Mouse (Mus musculus): ENCODE results near the gene Rasal1. TPM values are rescaled to one million over a fixed set of nuclear protein-coding genes. Genes with fewer than 3 reads are reported as not detected.

Gene Rasal1
- polyA plus RNA-seq, 1 experiment from 2014 or later: 0.15 TPM

DNA sequence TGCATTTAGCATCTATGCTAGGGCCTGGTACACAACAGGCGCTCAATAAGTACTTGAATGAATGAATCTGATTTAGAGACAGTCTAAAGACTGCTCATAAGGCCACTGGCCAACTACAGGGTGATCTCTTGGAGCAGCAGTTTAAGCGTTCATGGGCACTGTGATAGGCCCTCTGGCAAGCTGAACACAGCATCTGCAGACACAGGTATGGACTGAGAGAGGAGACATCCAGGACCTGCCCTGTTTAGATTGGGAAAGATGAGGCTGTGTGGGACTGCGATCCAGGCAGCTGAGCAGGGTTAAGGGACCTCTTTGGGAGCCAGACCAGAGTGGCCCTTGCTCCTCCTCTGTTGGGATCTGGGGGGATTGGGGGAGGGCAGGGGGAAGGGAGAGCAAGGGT lies 63.2 kb downstream of the Rasal1 start, which contains the start of gene Dtx1:
TSS of gene Dtx1 (minus strand) at position 101 of the 400 bp plus-strand sequence.
- TF ChIP-seq CTCF (IDR thresholded peaks at IDR 0.05): no peak
- CTCF ChIA-PET: no interaction called here
- in situ Hi-C loops (cut with MboI; ENCODE audit: low pct_unique_long_range_greater_than_20kb): no loop called here

DNA sequence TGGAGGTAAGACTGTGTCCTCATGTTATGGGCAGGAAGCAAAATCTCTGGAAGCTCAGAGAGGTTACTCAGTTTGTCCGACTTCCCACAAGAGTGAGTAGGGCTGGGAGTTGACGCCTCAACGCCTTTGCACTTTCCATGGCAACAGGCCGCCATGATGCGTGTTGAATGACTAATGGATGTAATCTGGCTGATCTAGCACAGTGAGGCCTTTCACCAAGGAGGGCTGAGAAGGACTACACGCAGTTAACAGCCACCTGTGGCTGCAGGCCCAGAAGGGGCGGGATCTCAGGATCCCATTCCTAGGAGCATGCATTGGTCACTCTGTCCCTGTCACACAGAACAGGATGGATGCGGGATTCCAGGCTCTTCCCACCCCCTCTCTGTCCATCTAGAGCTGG lies 64.1 kb downstream of the Rasal1 start:
- in situ Hi-C loops (cut with MboI; ENCODE audit: low pct_unique_long_range_greater_than_20kb): no loop called here
- TF ChIP-seq CTCF (IDR thresholded peaks at IDR 0.05): no peak
- peaks cover 22% of the 10 kb centered on the region for H3K27me3 ChIP-seq
- ChIA-PET CTCF (no interaction called here), POLR2A (no interaction called here)
- DNase-seq (ENCODE audit: low read depth, low spot score): no peak
- ATAC-seq: no peak

More for the DNA sequence above, 63.2 kb downstream of the Rasal1 start, which contains the start of gene Dtx1:
- peaks cover 22% of the 10 kb centered on the region for H3K27me3 ChIP-seq
- no peak for ATAC-seq
- POLR2A ChIA-PET: no interaction called here
- no peak for DNase-seq (ENCODE audit: low read depth, low spot score)

DNA sequence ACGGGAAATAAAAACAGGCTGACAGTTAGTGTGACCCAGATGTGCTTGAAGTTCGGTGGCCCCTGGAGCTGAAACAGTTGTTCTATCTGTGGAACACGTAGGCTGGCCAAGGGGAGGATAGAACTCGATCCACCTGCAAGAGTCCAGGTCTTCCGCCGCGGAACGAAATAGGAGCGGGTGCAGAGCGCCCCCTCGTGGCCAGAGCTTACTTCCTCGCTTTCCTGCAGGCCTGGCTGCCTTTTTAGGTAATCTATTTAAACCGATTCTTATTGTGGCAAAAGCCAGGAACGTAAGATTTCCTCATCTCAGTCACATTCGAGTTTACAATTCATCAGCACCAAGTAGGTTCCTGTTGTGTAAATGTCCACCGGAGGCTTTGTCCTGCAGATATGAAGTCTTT lies 65.7 kb downstream of the Rasal1 start:
- POLR2A ChIA-PET: no interaction called here
- H3K27me3 ChIP-seq: peaks cover 22% of the 10 kb centered on the region
- ATAC-seq (no peak), DNase-seq (ENCODE audit: low read depth, low spot score) (no peak)
- in situ Hi-C loops (cut with MboI; ENCODE audit: low pct_unique_long_range_greater_than_20kb): no loop called here
- no peak for TF ChIP-seq CTCF (IDR thresholded peaks at IDR 0.05)
- CTCF ChIA-PET: interaction anchor here (0.9 to 1.5 kb wide), 6 partner anchors 9 to 96 kb away, joined by 3 to 6 read pairs (median 4); no protein-coding TSS in a partner anchor

DNA sequence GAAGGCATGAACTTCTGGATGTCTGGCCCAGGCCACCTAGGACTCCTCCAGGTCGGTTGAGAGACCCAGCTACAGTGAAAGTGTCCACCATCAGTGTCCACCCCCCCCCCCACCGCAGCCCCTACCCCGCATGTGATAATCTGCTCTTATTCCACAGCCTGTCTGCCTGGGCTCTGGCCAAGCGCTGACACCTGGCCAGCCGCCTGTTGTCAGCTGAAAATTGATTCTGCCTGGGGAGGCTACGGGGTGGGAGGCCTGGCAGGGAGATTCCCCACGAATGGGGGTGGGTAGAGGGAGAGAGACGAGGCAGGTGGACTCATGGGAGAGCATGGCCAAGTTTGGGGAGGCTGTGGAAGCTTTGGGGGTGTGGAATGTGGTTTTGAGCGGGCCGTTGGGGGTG lies 68.5 kb downstream of the Rasal1 start:
- H3K27me3 ChIP-seq: no peaks in the 10 kb centered on the region
- DNase-seq (ENCODE audit: low read depth, low spot score): no peak
- POLR2A ChIA-PET: no interaction called here
- TF ChIP-seq CTCF (IDR thresholded peaks at IDR 0.05): no peak
- no peak for ATAC-seq
- in situ Hi-C loops (cut with MboI; ENCODE audit: low pct_unique_long_range_greater_than_20kb): no loop called here
- CTCF ChIA-PET: interaction anchor here (1.0 kb wide), 1 partner anchor 21 kb away, joined by 3 read pairs; no protein-coding TSS in a partner anchor

DNA sequence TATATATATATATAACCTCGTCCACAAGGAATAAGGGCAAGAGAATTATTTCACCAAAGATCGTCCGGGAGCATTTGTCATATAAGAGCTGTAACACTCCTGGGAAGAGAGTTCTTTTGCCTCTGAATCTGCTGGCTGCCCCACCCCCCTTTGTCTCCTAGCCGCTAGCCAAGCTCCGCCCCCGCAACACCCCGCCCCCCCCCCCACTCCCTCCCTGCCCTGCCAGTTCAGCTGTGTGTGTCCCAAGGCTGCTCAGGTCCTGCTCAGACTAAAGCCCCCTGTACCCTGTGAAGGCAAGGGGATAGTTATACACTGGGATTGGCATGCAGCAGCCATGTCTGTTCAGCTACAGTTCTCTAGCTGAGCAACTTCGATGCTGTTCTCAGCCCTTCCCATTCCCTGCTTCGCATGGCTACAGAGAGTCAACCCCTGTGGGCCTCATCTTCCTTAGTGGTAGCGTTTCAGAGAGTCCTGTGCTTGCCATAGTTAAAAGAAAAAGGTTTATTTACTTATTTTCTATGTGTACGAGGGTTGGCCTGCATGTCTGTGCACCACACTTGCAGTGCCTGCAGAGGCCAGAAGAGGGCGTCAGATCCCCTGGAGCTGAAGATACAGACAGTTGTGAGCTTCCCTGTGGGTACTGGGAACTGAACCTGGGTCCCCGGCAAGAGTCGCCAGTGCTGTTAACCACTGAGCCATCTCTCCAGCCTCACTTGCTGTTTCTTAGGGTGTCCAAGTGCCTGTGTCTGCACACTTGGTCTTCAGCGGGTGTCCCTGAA lies 70.2 kb downstream of the Rasal1 start:
- in situ Hi-C loops (cut with MboI; ENCODE audit: low pct_unique_long_range_greater_than_20kb): no loop called here
- ATAC-seq (no peak), DNase-seq (ENCODE audit: low read depth, low spot score) (no peak)
- CTCF ChIA-PET: no interaction called here
- POLR2A ChIA-PET: no interaction called here
- H3K27me3 ChIP-seq: no peaks in the 10 kb centered on the region
- TF ChIP-seq CTCF (IDR thresholded peaks at IDR 0.05): no peak

DNA sequence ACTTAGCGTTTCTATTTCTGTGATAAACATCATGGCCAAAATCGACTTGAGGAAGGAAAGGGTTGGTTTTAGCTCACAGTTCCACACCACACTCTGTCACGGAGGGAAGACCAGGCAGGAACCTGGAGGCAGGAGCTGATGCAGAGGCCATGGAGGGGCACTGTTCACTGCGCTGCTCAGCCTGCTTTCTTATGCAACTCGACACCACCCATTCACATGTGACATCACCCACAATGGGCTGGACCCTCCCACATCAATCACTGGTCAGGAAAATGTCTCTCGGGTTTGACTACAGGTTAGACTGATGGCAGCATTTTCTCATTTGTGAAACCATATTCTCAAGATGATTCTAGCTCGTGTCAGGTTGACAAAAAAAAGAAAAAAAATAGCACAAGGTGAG lies 72.4 kb downstream of the Rasal1 start:
- DNase-seq (ENCODE audit: low read depth, low spot score) (no peak), ATAC-seq (no peak)
- in situ Hi-C loops (cut with MboI; ENCODE audit: low pct_unique_long_range_greater_than_20kb): no loop called here
- H3K27me3 ChIP-seq: no peaks in the 10 kb centered on the region
- POLR2A ChIA-PET: no interaction called here
- CTCF ChIA-PET: no interaction called here
- no peak for TF ChIP-seq CTCF (IDR thresholded peaks at IDR 0.05)

DNA sequence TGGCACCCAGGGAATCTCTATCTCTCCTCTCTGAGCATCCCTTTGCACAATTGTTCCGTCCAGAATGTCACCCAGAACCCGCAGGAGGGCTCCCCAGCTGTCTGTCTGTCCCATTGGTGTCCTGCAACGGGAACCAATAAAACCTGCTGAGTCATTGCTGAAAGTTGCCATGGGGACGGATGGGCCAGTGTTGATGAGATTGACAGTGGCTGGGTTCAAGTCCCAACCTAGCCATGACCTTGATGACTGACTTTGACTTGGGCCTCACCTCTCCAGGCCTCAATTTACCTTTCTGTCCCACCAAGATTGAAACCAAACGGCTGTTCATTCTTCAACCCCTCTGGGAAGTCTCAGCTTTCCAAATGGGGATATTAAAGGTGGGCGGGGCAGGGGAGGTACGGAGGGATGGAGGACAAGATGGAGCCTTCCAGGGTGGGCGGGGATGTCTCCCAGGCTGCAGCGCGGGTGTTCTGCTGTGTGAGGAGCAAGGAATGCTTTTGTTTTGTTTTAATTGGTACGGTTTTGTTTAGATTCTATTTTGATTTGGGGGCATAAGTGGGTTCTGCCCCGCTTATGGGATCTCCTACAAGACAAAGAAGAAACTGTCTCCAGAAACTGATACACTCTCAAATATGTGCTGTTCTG lies 77.3 kb downstream of the Rasal1 start:
- no peak for TF ChIP-seq CTCF (IDR thresholded peaks at IDR 0.05)
- ChIA-PET POLR2A (no interaction called here), CTCF (no interaction called here)
- H3K27me3 ChIP-seq: no peaks in the 10 kb centered on the region
- ATAC-seq (no peak), DNase-seq (ENCODE audit: low read depth, low spot score) (no peak)
- in situ Hi-C loops (cut with MboI; ENCODE audit: low pct_unique_long_range_greater_than_20kb): no loop called here

Other genes with a start within 250 kb of the Rasal1 start
- 0.03 TPM for gene Lhx5, start 217.1 kb upstream of the Rasal1 start, polyA plus RNA-seq (2021)
- gene Sdsl, start 176.0 kb upstream of the Rasal1 start, polyA plus RNA-seq (2021): 18.5 TPM
- gene Sds, start 172.3 kb upstream of the Rasal1 start, polyA plus RNA-seq (2021): 1.3 TPM
- gene Plbd2, start 145.2 kb upstream of the Rasal1 start, polyA plus RNA-seq (2021): 97.1 TPM
- gene Slc8b1, start 137.6 kb upstream of the Rasal1 start, polyA plus RNA-seq (2021): 13.4 TPM
- 125 TPM for gene Tpcn1, start 60.1 kb upstream of the Rasal1 start, polyA plus RNA-seq (2021)
- 10.5 TPM for gene Iqcd, start 59.8 kb upstream of the Rasal1 start, polyA plus RNA-seq (2021)
- 14.0 TPM for gene Rita1, start 36.2 kb upstream of the Rasal1 start, polyA plus RNA-seq (2021)
- 54.0 TPM for gene Ddx54, start 36.1 kb upstream of the Rasal1 start, polyA plus RNA-seq (2021)
- 0.10 TPM for gene Cfap73, start 14.6 kb upstream of the Rasal1 start, polyA plus RNA-seq (2021)
- gene Dtx1, start 63.1 kb downstream of the Rasal1 start, polyA plus RNA-seq (2021): 0.30 TPM
- not detected for gene Oas2, start 101.0 kb downstream of the Rasal1 start, polyA plus RNA-seq (2021)
- 0.04 TPM for gene Oas3, start 128.8 kb downstream of the Rasal1 start, polyA plus RNA-seq (2021)
- gene Oas1e, start 146.7 kb downstream of the Rasal1 start, polyA plus RNA-seq (2021): not detected
- gene Oas1c, start 163.7 kb downstream of the Rasal1 start, polyA plus RNA-seq (2021): 1.9 TPM
- gene Oas1f, start 198.6 kb downstream of the Rasal1 start, polyA plus RNA-seq (2021): not detected
- not detected for gene Oas1h, start 212.6 kb downstream of the Rasal1 start, polyA plus RNA-seq (2021)
- gene Oas1g, start 238.8 kb downstream of the Rasal1 start, polyA plus RNA-seq (2021): 0.04 TPM